Mouse (Mus musculus) limb, embryonic 13.5 days (tissue): ENCODE data around the gene Scn1b. TPM values are rescaled to one million over a fixed set of nuclear protein-coding genes. Genes with fewer than 3 reads are reported as not detected.

ENCODE experiments used
- ATAC-seq: fragments of 200-750 bp; cut with Nextera tagmentation; 2 replicates; pipeline ENCODE4 v1.8.0; 2017; ENCODE audit warnings: low read depth, moderate number of reproducible peaks, moderate TSS enrichment; ENCODE audit not compliant: low FRiP score
- H3K27ac ChIP-seq: fragments of 300-500 bp; sonication (generic); 2 replicates; pipeline ENCODE4 v1.5.1; 2015; ENCODE audit warnings: inconsistent platforms, mild to moderate bottlenecking, moderate library complexity
- H3K27me3 ChIP-seq: fragments of 300-500 bp; sonication (generic); 2 replicates; pipeline ENCODE4 v1.6.1; 2015; ENCODE audit warnings: mild to moderate bottlenecking, inconsistent platforms
- H3K36me3 ChIP-seq: fragments of 300-500 bp; sonication (generic); 2 replicates; pipeline ENCODE4 v1.6.1; 2015; ENCODE audit warnings: inconsistent platforms, mild to moderate bottlenecking, moderate library complexity
- H3K4me1 ChIP-seq: fragments of 300-500 bp; sonication (generic); 2 replicates; pipeline ENCODE4 v1.6.1; 2015; ENCODE audit warnings: inconsistent platforms
- H3K4me2 ChIP-seq: fragments of 300-500 bp; sonication (generic); replicated peaks from 2 replicates; pipeline ENCODE4 v1.6.1; 2015; ENCODE audit warnings: inconsistent platforms, mild to moderate bottlenecking, moderate library complexity
- H3K4me3 ChIP-seq: fragments of 300-500 bp; sonication (generic); 2 replicates; pipeline ENCODE4 v1.5.1; 2015; ENCODE audit warnings: moderate library complexity, mild to moderate bottlenecking, inconsistent platforms
- H3K9ac ChIP-seq: fragments of 300-500 bp; sonication (generic); 2 replicates; pipeline ENCODE4 v1.6.1; 2015; ENCODE audit warnings: mild to moderate bottlenecking, inconsistent platforms
- H3K9me3 ChIP-seq: fragments of 300-500 bp; sonication (generic); 2 replicates; pipeline ENCODE4 v1.6.1; 2016; ENCODE audit warnings: inconsistent platforms
- WGBS: fragments of 180-500 bp; shearing (Covaris S2); methylation state at CpG from one replicate; pipeline ENCODE4 v1.1.7; 2015; 5-methylcytosine and 5-hydroxymethylcytosine counted together
- polyA plus RNA-seq: library from polyadenylated mRNA; unstranded; fragments of >200 nt; fragmentation: Nextera tagmentation; extraction: Ambion mirVana; gene quantifications from 2 replicates; pipeline ENCODE4 v1.2.1, GENCODE M21; 2015

Scn1b gene
- polyA plus RNA-seq, 1 experiment from 2014 or later, result 4.5 TPM

GRCm38 (mm10) chr7:31089721-31090120 lies 37.1 kb downstream of the Scn1b start:
- no peak overlapping the region for H3K27ac ChIP-seq
- WGBS, result 84% methylated on average over 2 of the region's 2 CpGs
- no peaks in the 10 kb centered on the region for H3K9me3 ChIP-seq
- no peak overlapping the region for H3K4me3 ChIP-seq
- H3K9ac ChIP-seq, result no peak overlapping the region
- H3K4me2 ChIP-seq, result no peak overlapping the region
- no peaks in the 10 kb centered on the region for H3K36me3 ChIP-seq
- H3K27me3 ChIP-seq, result no peaks in the 10 kb centered on the region
- peaks cover 11% of the 10 kb centered on the region; the same call in 1 of the 2 replicates for H3K4me1 ChIP-seq
- ATAC-seq, result no peak

GRCm38 (mm10) chr7:31088206-31088605 lies 38.6 kb downstream of the Scn1b start:
- Histone ChIP-seq H3K27ac (no peak overlapping the region), H3K9ac (no peak overlapping the region), H3K9me3 (no peaks in the 10 kb centered on the region), H3K36me3 (no peaks in the 10 kb centered on the region), H3K27me3 (no peaks in the 10 kb centered on the region), H3K4me3 (no peak overlapping the region), H3K4me1 (peaks cover 18% of the 10 kb centered on the region), H3K4me2 (no peak overlapping the region)
- 62% methylated on average over 3 of the region's 3 CpGs for WGBS
- no peak for ATAC-seq

- no peak for ATAC-seq
- H3K27ac ChIP-seq, result no peak overlapping the region
- H3K9ac ChIP-seq, result no peak overlapping the region
- no peak overlapping the region for H3K4me3 ChIP-seq
- no peaks in the 10 kb centered on the region for H3K27me3 ChIP-seq
- H3K36me3 ChIP-seq, result no peaks in the 10 kb centered on the region
- H3K4me2 ChIP-seq, result no peak overlapping the region
- 57% methylated on average over 2 of the region's 2 CpGs for WGBS
- no peaks in the 10 kb centered on the region for H3K9me3 ChIP-seq
- peaks cover 19% of the 10 kb centered on the region for H3K4me1 ChIP-seq
These were observed 39.5 kb downstream of the Scn1b start for GRCm38 (mm10) chr7:31087262-31087661.

GRCm38 (mm10) chr7:31086175-31086755 lies 40.5 kb downstream of the Scn1b start:
- WGBS, result 88% methylated on average over 9 of the region's 9 CpGs
- no peak for ATAC-seq
- H3K4me3 ChIP-seq, result no peak overlapping the region
- no peaks in the 10 kb centered on the region for H3K27me3 ChIP-seq
- peaks cover 19% of the 10 kb centered on the region for H3K4me1 ChIP-seq
- 0 out of 2 replicates have a peak overlapping the region, but pooled peaks have one; percentile 48 for H3K27ac ChIP-seq
- H3K9me3 ChIP-seq, result no peaks in the 10 kb centered on the region
- H3K4me2 ChIP-seq, result no peak overlapping the region
- H3K9ac ChIP-seq, result no peak overlapping the region
- no peaks in the 10 kb centered on the region for H3K36me3 ChIP-seq

- Histone ChIP-seq H3K4me2 (no peak overlapping the region), H3K36me3 (no peaks in the 10 kb centered on the region), H3K27me3 (no peaks in the 10 kb centered on the region), H3K27ac (peak overlapping the region; percentile 53; the same call in 1 of the 2 replicates), H3K4me1 (peaks cover 19% of the 10 kb centered on the region), H3K9ac (no peak overlapping the region), H3K4me3 (no peak overlapping the region), H3K9me3 (no peaks in the 10 kb centered on the region)
- ATAC-seq, result no peak
- 55% methylated on average over 3 of the region's 3 CpGs for WGBS
These were observed 41.6 kb downstream of the Scn1b start for GRCm38 (mm10) chr7:31085171-31085570.

- Histone ChIP-seq H3K27ac (peak overlapping the region; percentile 56; the same call in 1 of the 2 replicates), H3K9me3 (no peaks in the 10 kb centered on the region), H3K27me3 (no peaks in the 10 kb centered on the region), H3K4me3 (no peak overlapping the region), H3K4me1 (peaks cover 19% of the 10 kb centered on the region), H3K36me3 (no peaks in the 10 kb centered on the region), H3K9ac (no peak overlapping the region), H3K4me2 (no peak overlapping the region)
- WGBS, result 47% methylated on average over 9 of the region's 9 CpGs
- ATAC-seq, result no peak
These were observed 42.7 kb downstream of the Scn1b start for GRCm38 (mm10) chr7:31084140-31084539.

- Histone ChIP-seq H3K27me3 (no peaks in the 10 kb centered on the region), H3K9ac (no peak overlapping the region), H3K9me3 (no peaks in the 10 kb centered on the region), H3K27ac (no peak overlapping the region), H3K4me1 (peaks cover 19% of the 10 kb centered on the region), H3K36me3 (no peaks in the 10 kb centered on the region), H3K4me3 (no peak overlapping the region), H3K4me2 (no peak overlapping the region)
- no peak for ATAC-seq
- WGBS, result 59% methylated on average over 14 of the region's 14 CpGs
These were observed 43.8 kb downstream of the Scn1b start for GRCm38 (mm10) chr7:31082831-31083588.

- no peaks in the 10 kb centered on the region for H3K36me3 ChIP-seq
- H3K4me3 ChIP-seq, result no peak overlapping the region
- no peak for ATAC-seq
- H3K9me3 ChIP-seq, result no peaks in the 10 kb centered on the region
- peaks cover 24% of the 10 kb centered on the region for H3K4me1 ChIP-seq
- no peak overlapping the region for H3K27ac ChIP-seq
- H3K4me2 ChIP-seq, result no peak overlapping the region
- no peak overlapping the region for H3K9ac ChIP-seq
- no peaks in the 10 kb centered on the region for H3K27me3 ChIP-seq
These were observed 44.7 kb downstream of the Scn1b start for GRCm38 (mm10) chr7:31082106-31082505.

- ATAC-seq, result no peak
- Histone ChIP-seq H3K27me3 (no peaks in the 10 kb centered on the region), H3K36me3 (no peaks in the 10 kb centered on the region), H3K9me3 (no peaks in the 10 kb centered on the region), H3K4me2 (no peak overlapping the region), H3K9ac (no peak overlapping the region), H3K27ac (no peak overlapping the region), H3K4me3 (no peak overlapping the region), H3K4me1 (peaks cover 33% of the 10 kb centered on the region)
- WGBS, result 48% methylated on average over 1 of the region's 1 CpGs
These were observed 45.7 kb downstream of the Scn1b start for GRCm38 (mm10) chr7:31081106-31081505.

- Histone ChIP-seq H3K4me2 (no peak overlapping the region), H3K9me3 (no peaks in the 10 kb centered on the region), H3K4me1 (peaks cover 37% of the 10 kb centered on the region), H3K4me3 (no peak overlapping the region), H3K27me3 (no peaks in the 10 kb centered on the region), H3K36me3 (no peaks in the 10 kb centered on the region), H3K27ac (no peak overlapping the region), H3K9ac (no peak overlapping the region)
- WGBS, result 59% methylated on average over 3 of the region's 3 CpGs
- ATAC-seq, result no peak
These were observed 46.2 kb downstream of the Scn1b start for GRCm38 (mm10) chr7:31080611-31081010.

GRCm38 (mm10) chr7:31079670-31080069 lies 47.1 kb downstream of the Scn1b start:
- Histone ChIP-seq H3K4me1 (peaks cover 30% of the 10 kb centered on the region), H3K4me3 (no peak overlapping the region), H3K27me3 (no peaks in the 10 kb centered on the region), H3K36me3 (no peaks in the 10 kb centered on the region), H3K9ac (no peak overlapping the region), H3K27ac (no peak overlapping the region), H3K9me3 (no peaks in the 10 kb centered on the region), H3K4me2 (no peak overlapping the region)
- ATAC-seq, result no peak
- 86% methylated on average over 8 of the region's 8 CpGs for WGBS

GRCm38 (mm10) chr7:31077885-31078445 lies 48.8 kb downstream of the Scn1b start:
- no peak overlapping the region for H3K4me3 ChIP-seq
- ATAC-seq, result peak; percentile 3; the same call in 1 of the 2 replicates
- H3K27me3 ChIP-seq, result no peaks in the 10 kb centered on the region
- H3K9ac ChIP-seq, result no peak overlapping the region
- H3K4me1 ChIP-seq, result peaks cover 23% of the 10 kb centered on the region
- peak overlapping the region; percentile 19 for H3K4me2 ChIP-seq
- H3K9me3 ChIP-seq, result no peaks in the 10 kb centered on the region
- H3K27ac ChIP-seq, result 0 out of 2 replicates have a peak overlapping the region, but pooled peaks have one; percentile 59
- no peaks in the 10 kb centered on the region for H3K36me3 ChIP-seq
- WGBS, result 39% methylated on average over 5 of the region's 5 CpGs
